Mouse (Mus musculus) urinary bladder, postnatal 36 days (tissue): Measurements from ENCODE around the gene Csf2rb2.
"Not testable (repeated sequence)": the region's sequence is repeated elsewhere in the genome, so short reads cannot be mapped to it uniquely, and the experiment has no call there.

Source experiments
- DNase-seq, 2 experiments: peaks; one replicate each; pipeline ENCODE4 v3.0.0; 2022; ENCODE audit warnings: low spot score in 2 of 2, mixed read lengths in 1 of 2

Gene Csf2rb2

DNA sequence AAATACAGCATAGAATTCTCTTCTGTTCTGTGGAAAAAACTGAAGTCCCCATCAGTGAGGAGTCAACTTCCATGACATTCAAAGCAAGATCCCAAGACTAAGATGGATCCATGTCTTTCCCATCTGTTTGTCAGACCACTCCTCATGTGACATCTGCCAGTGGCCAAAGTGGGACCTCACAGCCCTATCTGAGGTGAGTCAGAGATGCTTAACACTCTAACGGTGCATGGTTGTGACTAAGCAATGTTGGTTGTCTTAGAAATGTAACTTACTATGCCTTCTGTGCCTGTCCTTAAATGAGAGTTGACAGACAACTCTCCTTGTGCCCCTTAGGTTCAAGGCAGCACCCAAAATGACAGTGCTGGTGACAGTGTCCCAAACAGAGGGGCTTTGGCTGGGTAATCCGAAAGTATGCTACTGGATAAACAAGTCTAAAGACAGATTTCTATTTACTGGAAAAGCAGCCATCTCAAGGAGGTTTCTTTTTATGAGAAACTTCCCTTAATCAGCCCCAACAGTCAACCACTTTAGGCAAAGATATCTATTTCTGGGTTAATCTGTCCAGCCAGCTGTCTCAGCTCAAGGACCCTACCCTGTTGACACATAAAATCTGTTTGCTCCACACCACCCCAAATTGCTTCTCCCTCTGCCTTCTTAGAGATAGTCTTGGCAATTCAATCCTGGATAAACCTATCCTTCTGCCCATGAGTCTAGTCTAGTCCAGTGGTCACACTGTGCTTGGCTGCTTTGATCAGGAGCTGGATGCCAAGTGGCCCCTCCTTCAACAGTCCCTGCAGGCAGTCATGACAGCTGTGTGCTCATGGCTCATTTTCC lies 13.0 kb upstream of the Csf2rb2 start:
- not testable (repeated sequence) for DNase-seq

- DNase-seq: not testable (repeated sequence)
These were observed 8.1 kb upstream of the Csf2rb2 start for GRCm38 (mm10) chr15:78313659-78314058.

DNA sequence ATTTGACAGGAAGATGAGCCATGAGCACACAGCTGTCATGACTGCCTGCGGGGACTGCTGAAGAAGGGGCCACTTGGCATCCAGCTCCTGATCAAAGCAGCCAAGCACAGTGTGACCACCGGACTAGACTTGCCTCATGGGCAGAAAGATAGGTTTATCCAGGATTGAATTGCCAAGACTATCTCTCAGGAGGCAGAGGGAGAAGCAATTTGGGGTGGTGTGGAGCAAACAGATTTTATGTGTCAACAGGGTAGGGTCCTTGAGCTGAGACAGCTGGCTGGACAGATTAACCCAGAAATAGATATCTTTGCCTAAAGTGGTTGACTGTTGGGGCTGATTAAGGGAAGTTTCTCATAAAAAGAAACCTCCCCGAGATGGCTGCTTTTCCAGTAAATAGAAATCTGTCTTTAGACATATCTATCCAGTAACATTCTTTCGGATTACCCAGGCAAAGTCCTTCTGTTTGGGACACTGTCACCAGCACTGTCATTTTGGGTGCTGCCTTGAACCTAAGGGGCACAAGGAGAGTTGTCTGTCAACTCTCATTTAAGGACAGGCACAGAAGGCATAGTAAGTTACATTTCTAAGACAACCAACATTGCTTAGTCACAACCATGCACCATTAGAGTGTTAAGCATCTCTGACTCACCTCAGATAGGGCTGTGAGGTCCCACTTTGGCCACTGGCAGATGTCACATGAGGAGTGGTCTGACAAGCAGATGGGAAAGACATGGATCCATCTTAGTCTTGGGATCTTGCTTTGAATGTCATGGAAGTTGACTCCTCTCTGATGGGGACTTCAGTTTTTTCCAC lies 7.1 kb upstream of the Csf2rb2 start:
- not testable (repeated sequence) for DNase-seq

GRCm38 (mm10) chr15:78310971-78311370 lies 5.5 kb upstream of the Csf2rb2 start:
- DNase-seq: no peak

- no peak for DNase-seq
These were observed 4.3 kb upstream of the Csf2rb2 start for GRCm38 (mm10) chr15:78309865-78310264.

DNA sequence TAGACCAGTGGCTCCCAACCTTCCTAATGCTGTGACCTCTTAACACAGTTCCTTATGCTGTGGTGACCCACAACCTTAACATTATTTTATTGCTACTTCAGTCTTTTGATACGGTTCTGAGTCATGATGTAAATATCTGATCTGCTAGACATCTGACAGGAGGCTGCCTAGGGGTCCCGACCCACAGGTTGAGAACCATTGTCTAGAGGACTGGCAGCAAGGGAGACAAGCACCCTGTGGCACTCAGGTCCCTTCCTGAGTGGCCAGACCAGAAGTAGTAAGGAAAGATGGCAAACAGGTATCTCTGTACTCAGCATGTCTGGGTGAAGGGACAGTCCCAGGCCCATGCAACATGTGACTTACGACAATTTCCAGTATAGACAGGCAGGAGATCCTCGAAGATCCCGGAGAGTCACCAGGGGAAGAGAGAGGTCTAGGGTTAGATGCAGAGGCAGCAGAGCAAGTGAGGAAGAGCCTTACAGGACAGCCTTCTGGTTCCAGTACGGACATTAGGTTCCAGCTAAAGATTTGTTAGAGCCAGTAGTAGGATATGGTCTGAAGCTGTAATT lies 1.8 kb downstream of the Csf2rb2 start:
- DNase-seq: no peak

DNA sequence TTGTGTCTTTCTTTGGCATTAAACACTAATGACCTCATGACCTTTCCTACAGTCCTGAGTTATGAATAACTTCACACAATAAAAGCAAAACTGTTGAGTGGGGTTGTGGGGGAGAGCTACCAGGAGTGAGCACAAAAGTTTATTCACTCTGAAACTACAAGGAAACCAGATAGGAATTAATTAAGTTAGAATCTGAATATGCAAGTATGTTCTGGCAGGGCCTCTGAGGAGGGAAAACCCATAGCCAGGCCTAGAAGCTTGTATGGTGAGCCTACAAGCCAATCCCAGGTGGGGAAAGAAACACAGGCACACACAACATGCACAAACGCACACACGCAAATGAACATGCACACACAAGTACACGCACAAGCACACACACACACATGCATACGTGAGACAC lies 2.8 kb downstream of the Csf2rb2 start:
- no peak for DNase-seq

DNA sequence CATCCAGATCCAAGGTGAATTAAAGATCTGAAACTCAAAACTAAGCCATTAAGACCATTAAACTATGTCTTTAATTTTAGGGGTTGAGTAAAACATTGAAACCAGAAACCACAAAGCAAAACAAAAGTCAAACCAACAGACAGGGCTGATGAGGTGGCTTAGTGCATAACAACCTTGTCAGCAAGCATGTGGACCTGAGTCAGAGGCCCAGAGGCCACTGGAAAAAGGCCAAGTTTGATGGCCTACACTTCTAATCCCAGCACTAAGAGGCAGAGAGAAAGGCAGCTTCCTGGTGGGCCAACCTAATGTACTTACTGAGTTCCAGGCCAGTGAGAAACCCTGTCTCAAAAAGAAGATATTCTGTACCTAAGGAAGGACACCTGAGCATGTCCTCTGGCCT lies 4.7 kb downstream of the Csf2rb2 start:
- no peak for DNase-seq

DNA sequence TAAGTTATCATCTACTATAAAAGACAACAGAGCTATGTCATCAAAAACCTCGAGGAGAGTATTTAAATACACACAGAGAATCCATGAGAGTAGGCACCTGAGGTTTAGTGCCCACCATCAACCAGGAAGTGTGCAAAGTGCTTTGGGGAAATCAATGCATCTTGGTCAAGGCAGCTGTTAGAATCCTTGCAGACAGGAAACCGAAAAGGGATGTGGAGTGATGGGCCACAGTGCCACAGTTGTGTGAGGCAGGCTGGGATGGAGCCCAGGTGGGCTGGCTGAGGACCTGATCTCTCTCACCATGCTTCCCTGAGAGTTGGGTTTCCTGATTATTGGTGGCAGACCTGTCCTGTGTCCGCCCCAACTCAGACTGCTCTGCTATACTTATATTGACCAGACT lies 5.9 kb downstream of the Csf2rb2 start:
- no peak for DNase-seq

GRCm38 (mm10) chr15:78298558-78298957 lies 7.0 kb downstream of the Csf2rb2 start:
- DNase-seq: no peak

DNA sequence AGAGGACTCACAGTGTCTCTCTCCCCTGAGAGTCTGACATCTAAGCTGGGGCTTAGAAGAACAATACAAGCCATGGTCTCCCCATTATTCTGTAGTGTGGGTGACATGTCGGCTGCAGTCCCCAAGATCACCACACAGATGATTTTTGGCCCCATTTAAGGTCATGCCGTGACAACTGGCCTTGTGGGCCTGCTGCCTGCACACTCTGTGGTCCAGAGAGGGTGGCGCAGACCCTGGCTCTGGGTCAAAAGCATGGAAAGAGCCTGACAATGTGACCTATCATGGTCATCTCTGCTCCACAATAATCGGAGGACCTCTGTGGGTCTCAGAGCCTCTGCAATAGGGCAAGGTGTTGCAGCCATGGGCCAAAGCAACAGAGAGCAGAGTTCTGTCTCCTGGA lies 11.8 kb downstream of the Csf2rb2 start:
- DNase-seq: no peak

GRCm38 (mm10) chr15:78293228-78293627 lies 12.3 kb downstream of the Csf2rb2 start:
- not testable (repeated sequence) for DNase-seq

- not testable (repeated sequence) for DNase-seq
These were observed 15.7 kb downstream of the Csf2rb2 start for GRCm38 (mm10) chr15:78289775-78290174.

DNA sequence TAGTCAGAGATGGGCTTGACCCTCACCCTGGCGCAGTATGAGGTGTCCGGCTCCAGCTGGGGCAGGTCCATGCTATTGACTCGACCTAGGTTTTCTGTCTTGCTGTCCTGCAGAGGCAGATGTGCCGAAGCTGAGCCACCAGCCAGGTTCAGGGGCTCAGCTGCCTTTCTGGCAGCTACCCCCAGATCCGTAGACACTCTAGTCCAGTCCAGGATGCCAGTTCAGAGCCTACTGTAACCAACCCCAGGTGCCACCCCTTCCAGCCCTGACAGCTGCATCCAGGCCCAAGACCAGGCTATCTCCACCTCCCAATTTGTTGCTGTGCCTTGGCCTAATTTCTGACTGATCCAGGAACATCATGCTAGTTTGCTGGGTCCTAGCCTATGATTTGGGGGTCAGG lies 17.6 kb downstream of the Csf2rb2 start:
- DNase-seq: no peak

DNA sequence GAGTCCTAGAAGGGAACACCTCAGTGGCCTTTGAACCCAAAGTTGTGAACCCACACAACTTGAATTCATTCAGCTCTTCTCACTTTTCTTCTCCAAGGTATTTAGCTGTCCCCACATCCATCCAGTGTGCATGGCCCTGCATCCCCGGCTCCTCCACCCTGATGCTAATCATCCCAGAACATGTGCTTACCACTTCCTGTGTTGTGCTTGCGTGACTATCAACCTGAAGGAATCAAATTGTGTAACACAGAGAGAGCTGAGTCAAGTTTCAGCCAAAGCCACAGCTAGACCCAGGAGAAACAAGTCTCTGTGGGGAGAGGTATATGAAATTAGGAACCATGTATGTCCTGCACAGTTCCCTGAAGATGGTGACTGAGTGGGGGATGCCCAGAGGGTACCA lies 27.2 kb downstream of the Csf2rb2 start:
- DNase-seq: no peak

DNA sequence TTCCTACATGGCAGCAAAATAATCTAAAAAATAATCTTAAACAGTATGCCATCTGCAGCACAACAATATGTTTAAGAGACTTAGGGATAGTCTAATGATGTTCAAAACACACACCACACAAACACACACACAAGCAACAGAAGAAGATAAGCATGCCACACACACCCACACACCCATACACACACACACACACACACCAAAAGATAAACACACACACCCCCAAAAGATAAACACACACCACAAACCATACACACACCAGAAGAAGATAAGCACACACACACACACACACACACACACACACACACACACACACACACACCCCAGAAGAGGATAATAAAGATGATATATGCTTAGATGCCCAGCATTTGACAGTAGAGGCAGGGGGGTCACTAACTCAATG lies 34.3 kb downstream of the Csf2rb2 start:
- DNase-seq: no peak

- DNase-seq: no peak
These were observed 37.7 kb downstream of the Csf2rb2 start for GRCm38 (mm10) chr15:78267865-78268264.

DNA sequence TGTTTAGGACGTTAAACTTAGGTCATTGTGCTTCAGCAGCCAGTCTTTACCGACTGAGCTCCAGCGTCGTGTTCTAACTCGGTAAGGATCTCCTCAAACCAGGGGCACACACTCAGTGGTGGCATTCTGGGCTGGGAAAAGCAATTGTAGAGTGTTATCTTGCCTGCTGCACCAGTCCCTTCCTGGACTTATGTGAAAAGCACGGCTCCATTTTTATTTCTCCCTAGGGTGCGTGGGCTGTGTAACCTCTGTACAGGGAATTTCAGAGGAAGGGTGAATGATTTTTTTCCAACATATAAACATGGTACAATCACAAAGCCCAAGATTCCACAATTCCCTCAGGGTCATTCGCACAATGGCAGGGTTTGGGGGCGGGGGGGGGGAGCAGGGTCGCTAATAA lies 38.1 kb downstream of the Csf2rb2 start:
- DNase-seq: no peak

- no peak for DNase-seq
These were observed 42.2 kb downstream of the Csf2rb2 start for GRCm38 (mm10) chr15:78263286-78263685.

DNA sequence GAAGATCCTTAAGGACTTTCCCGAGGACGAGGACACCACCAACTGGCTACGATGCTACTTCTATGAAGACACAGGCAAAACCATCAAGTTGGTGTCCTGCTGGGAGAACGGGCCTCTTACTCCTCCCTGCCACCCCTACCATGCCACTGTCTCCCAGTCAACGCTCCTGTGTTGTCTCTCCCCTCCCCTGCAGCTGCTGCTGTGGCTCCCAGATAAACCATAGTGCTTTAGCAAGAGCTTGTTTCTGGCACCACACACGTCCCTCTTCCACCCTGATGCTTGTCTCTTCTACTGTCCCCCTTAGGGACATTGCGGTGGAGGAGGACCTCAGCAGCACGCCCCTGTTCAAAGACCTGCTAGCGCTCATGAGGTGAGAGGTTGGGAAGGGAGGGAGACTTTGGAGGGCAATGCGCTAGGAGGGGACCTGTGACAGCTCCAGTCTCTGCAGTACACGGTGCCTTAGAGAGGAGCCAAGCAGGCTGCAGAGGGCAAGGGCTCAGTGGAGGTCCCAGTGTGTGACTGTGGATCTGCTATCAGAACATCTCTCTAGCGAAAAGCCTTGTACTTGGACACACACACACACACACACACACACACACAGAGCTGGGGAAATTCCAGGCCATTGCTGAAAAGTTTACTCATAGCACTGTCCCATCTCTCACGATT lies 44.7 kb downstream of the Csf2rb2 start:
- no peak for DNase-seq

DNA sequence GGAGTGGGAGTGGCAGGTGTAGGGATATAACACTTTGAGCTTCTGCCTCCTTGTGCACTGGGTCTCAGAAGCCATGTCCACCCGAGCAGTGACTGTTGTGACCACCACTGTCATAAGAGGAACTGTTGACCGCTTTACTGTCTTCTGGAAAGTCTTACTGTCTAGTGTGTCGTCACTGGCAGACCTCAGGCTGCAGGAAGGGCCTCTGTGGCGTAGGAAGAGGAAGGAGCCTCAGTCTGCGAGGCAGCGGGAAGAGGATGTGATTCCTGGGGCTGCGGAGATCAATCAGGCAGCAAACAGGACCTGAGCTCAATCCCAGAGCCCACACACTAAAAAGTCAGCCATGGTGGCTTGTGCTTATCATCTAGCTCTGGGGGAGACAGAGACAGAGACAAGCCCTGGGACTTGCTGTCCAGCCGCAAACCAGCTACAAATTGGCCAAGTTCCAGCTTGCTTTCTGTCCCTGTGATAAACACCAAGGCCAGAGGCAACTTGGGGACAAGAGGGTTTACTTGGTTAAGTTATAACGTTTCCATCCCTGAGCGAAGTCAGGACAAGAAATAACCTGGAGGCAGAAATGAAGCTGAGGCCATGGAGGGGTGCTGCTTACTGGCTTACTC lies 47.2 kb downstream of the Csf2rb2 start:
- no peak for DNase-seq
